Mouse (Mus musculus) gastrocnemius, adult 2 months (tissue): ENCODE measurements around the gene Rrp7a. TPM values are rescaled to one million over a fixed set of nuclear protein-coding genes. Genes with fewer than 3 reads are reported as not detected.

Experiments used
- DNase-seq: peaks from one replicate; pipeline ENCODE4 v3.0.0; 2022
- H3K27ac ChIP-seq: fragments of 200-600 bp; 2 replicates; pipeline ENCODE4 v1.8.1; 2022; ENCODE audit warnings: mild to moderate bottlenecking
- H3K4me3 ChIP-seq: fragments of 200-600 bp; 2 replicates; pipeline ENCODE4 v1.8.1; 2022; ENCODE audit warnings: mild to moderate bottlenecking, moderate library complexity
- CTCF ChIP-seq: fragments of 200-600 bp; IDR thresholded peaks from 2 replicates; pipeline ENCODE4 v1.8.1; 2022; ENCODE audit warnings: antibody characterized with exemption, mild to moderate bottlenecking, moderate library complexity
- intact Hi-C: fragments of 180-260 bp; cut with DNase I; formaldehyde crosslinking; loops from one replicate; pipeline ENCODE4 v1.15.1; 2025
- total RNA-seq, 2 experiments: library from RNA; stranded (reverse); gene quantifications; 2 replicates each; pipeline ENCODE4 v1.2.3; 2021

Gene Rrp7a
- total RNA-seq, 2 experiments from 2014 or later, result 34.3 to 41.3 TPM

- DNase-seq, result no peak
- intact Hi-C loops, result no loop called here
- no peak overlapping the region for H3K27ac ChIP-seq
- H3K4me3 ChIP-seq, result no peak overlapping the region
- TF ChIP-seq CTCF, result no peak
Measured at GRCm38 (mm10) chr15:83068270-83068669, 54.3 kb downstream of the Rrp7a start.

- intact Hi-C loops, result no loop called here
- H3K27ac ChIP-seq, result no peak overlapping the region
- TF ChIP-seq CTCF, result no peak
- no peak for DNase-seq
- no peak overlapping the region for H3K4me3 ChIP-seq
Measured at GRCm38 (mm10) chr15:83065543-83065942, 57.1 kb downstream of the Rrp7a start.

Other genes starting within 250 kb of the Rrp7a start
- gene Tcf20, start 134.9 kb downstream of the Rrp7a start, total RNA-seq, result 10 to 100 TPM; 28.9 to 33.6 TPM
- under 1 TPM; 0.41 to 0.98 TPM for gene Nfam1, start 89.5 kb downstream of the Rrp7a start, total RNA-seq
- gene Serhl, start 33.3 kb downstream of the Rrp7a start, total RNA-seq, result 10 to 100 TPM; 22.8 to 29.1 TPM
- 10 to 100 TPM; 16.0 to 16.3 TPM for gene Poldip3, start 26.6 kb upstream of the Rrp7a start, total RNA-seq
- gene Cyb5r3, start 49.8 kb upstream of the Rrp7a start, total RNA-seq, result 10 to 100 TPM; 39.2 to 43.1 TPM
- gene A4galt, start 129.0 kb upstream of the Rrp7a start, total RNA-seq, result 1 to 10 TPM; 2.8 to 4.0 TPM
- 1 to 10 TPM; 6.0 to 6.7 TPM for gene Arfgap3, start 227.4 kb upstream of the Rrp7a start, total RNA-seq